Mouse (Mus musculus) spleen, adult 2 months (tissue): ENCODE measurements around the gene Fsd1. TPM values are rescaled to one million over a fixed set of nuclear protein-coding genes. Genes with fewer than 3 reads are reported as not detected.

ENCODE experiments used
- DNase-seq, 2 experiments: peaks; one replicate each; pipeline versions ENCODE4 v3.0.0 to v3.0.0-alpha.2; 2012 to 2021; ENCODE audit warnings: low spot score in 2 of 2, low read depth in 1 of 2
- H3K27ac ChIP-seq: fragments of 200-500 bp; 2 replicates; pipeline ENCODE4 v1.5.1; 2012; ENCODE audit warnings: low read length, inconsistent platforms; ENCODE audit not compliant: insufficient read depth
- H3K27me3 ChIP-seq: fragments of 200-500 bp; 2 replicates; pipeline ENCODE4 v1.6.1; 2012; ENCODE audit warnings: mild to moderate bottlenecking, moderate library complexity, low read length, inconsistent platforms; ENCODE audit not compliant: control insufficient read depth, insufficient read depth
- H3K36me3 ChIP-seq: fragments of 200-500 bp; 2 replicates; pipeline ENCODE4 v1.6.1; 2012; ENCODE audit warnings: mild to moderate bottlenecking, low read length, inconsistent platforms; ENCODE audit not compliant: control insufficient read depth, insufficient read depth
- H3K4me1 ChIP-seq: fragments of 200-500 bp; 2 replicates; pipeline ENCODE4 v1.6.1; 2011; ENCODE audit warnings: inconsistent platforms; ENCODE audit not compliant: control insufficient read depth, insufficient read depth, insufficient read length
- H3K4me3 ChIP-seq: fragments of 200-500 bp; 2 replicates; pipeline ENCODE4 v1.5.1; 2011; ENCODE audit warnings: mild to moderate bottlenecking, inconsistent platforms; ENCODE audit not compliant: insufficient read depth, insufficient read length; ENCODE audit errors: extremely low read depth
- CTCF ChIP-seq: fragments of 200-500 bp; IDR thresholded peaks from 2 replicates; pipeline ENCODE4 v1.5.1; 2011; ENCODE audit warnings: mild to moderate bottlenecking, inconsistent platforms; ENCODE audit not compliant: insufficient read depth, insufficient read length, insufficient replicate concordance; ENCODE audit errors: extremely low read depth
- POLR2A ChIP-seq: fragments of 200-500 bp; IDR thresholded peaks from 2 replicates; pipeline ENCODE4 v1.6.1; 2011; ENCODE audit warnings: low read depth, low read length, inconsistent platforms
- WGBS: fragments of 180-500 bp; shearing (Covaris S2); methylation state at CpG from one replicate; pipeline ENCODE4 v1.1.7; 2018; 5-methylcytosine and 5-hydroxymethylcytosine counted together
- polyA plus RNA-seq: library from polyadenylated mRNA; depleted of rRNA; stranded (reverse); fragments of >200 nt; gene quantifications from 2 replicates; pipeline ENCODE4 v1.2.3, GENCODE M21; 2012

Fsd1 gene
- polyA plus RNA-seq, 1 experiment, result 0.07 TPM

GRCm38 (mm10) chr17:55969966-55970891 is 16.1 kb upstream of the Fsd1 start, which contains the start of gene Shd:
Gene Shd (plus strand): TSS chr17:55970467.
- 11% methylated on average over 50 of the region's 55 CpGs for WGBS
- Histone ChIP-seq H3K4me3 (peak within 1 kb of the TSS; percentile 33; the same call in 1 of the 2 replicates), H3K4me1 (peaks cover 4% of the 10 kb centered on the region), H3K27me3 (peaks cover 10% of the 10 kb centered on the region), H3K27ac (no peak within 1 kb of the TSS), H3K36me3 (peaks cover 18% of the 10 kb centered on the region)
- DNase-seq, result no peak
- TF ChIP-seq POLR2A (no peak), CTCF (no peak)

- Histone ChIP-seq H3K27ac (no peak overlapping the region), H3K27me3 (peaks cover 10% of the 10 kb centered on the region), H3K4me3 (no peak overlapping the region), H3K4me1 (peaks cover 4% of the 10 kb centered on the region), H3K36me3 (peaks cover 10% of the 10 kb centered on the region)
- DNase-seq, result no peak
- TF ChIP-seq POLR2A, result no peak
- no peak for TF ChIP-seq CTCF
- WGBS, result 53% methylated on average over 22 of the region's 22 CpGs
These were observed 14.9 kb upstream of the Fsd1 start for GRCm38 (mm10) chr17:55971453-55971852.

DNA sequence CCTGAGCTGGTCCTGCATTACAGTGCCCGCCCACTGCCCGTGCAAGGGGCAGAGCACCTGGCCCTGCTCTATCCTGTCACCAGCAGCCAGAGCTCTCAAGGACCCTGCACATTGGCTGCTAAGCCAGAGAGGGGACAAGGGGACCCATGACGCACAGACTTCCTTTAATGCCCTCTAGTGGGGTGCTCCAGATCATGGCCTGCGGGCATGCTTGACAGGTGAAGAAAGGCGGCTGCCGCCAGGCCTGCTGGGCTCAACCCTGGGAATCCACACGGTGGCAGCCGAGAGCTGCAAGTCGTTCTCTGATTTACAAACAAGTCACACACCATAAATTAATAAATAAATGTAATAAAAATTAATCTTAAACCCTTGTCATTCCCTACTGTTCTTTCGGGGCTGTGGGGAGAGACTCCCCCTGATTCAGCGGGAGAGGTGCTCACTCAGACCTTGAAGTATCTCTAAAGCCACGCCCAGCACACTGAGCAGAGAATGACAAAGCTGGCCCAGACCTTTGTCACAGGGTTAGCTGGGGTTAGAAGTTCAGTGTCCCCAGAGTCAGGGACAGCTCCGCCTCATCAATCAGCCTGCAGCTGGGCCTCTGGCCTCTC is 9.9 kb upstream of the Fsd1 start:
- H3K36me3 ChIP-seq, result no peaks in the 10 kb centered on the region
- DNase-seq, result peak; percentile 47 to 58
- H3K27me3 ChIP-seq, result peaks cover 2% of the 10 kb centered on the region; the same call in 1 of the 2 replicates
- peak; percentile 84 for TF ChIP-seq CTCF
- TF ChIP-seq POLR2A, result no peak
- H3K27ac ChIP-seq, result no peak overlapping the region
- H3K4me1 ChIP-seq, result no peaks in the 10 kb centered on the region
- WGBS, result 21% methylated on average over 13 of the region's 13 CpGs
- no peak overlapping the region for H3K4me3 ChIP-seq

GRCm38 (mm10) chr17:55977301-55977700 is 9.0 kb upstream of the Fsd1 start:
- DNase-seq, result no peak
- Histone ChIP-seq H3K27me3 (no peaks in the 10 kb centered on the region), H3K4me1 (no peaks in the 10 kb centered on the region), H3K27ac (no peak overlapping the region), H3K4me3 (no peak overlapping the region), H3K36me3 (no peaks in the 10 kb centered on the region)
- 73% methylated on average over 3 of the region's 3 CpGs for WGBS
- TF ChIP-seq POLR2A (no peak), CTCF (no peak)

DNA sequence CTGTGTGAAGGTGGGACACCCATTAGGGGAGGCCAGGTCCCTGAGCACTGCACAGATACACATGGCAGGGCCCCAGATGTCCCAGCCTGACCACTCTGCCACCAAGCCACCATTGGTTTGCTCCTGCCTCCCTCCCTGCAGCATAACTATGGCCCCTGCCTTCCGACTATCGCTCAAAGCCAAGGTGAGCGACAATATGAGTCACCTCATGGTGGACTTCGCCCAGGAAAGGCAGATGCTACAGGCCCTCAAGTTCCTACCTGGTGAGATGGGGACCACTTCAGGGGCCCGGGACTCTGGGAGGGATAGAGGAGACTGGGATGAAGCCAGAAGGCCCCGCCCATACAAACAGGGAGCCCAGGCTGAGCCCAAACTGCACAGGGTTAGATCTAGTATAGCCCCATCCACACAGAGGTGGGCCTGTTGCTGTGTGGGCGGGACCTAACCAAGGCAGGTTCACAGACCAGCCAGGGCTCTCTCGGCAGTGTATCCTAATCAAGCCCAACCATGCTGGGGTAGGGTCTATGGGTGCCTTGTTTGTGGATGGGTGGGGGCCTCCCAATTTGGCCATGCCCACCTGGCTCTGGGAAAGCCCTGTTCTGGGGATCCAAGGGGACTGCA is 4.1 kb downstream of the Fsd1 start:
- H3K4me3 ChIP-seq, result no peak overlapping the region
- no peak for TF ChIP-seq POLR2A
- no peak for TF ChIP-seq CTCF

GRCm38 (mm10) chr17:55996007-55996406 is 9.7 kb downstream of the Fsd1 start:
- no peaks in the 10 kb centered on the region for H3K36me3 ChIP-seq
- DNase-seq, result no peak
- H3K4me1 ChIP-seq, result no peaks in the 10 kb centered on the region
- H3K27me3 ChIP-seq, result no peaks in the 10 kb centered on the region
- TF ChIP-seq POLR2A, result no peak
- TF ChIP-seq CTCF, result no peak
- no peak overlapping the region for H3K4me3 ChIP-seq
- WGBS, result 90% methylated on average over 15 of the region's 15 CpGs
- no peak overlapping the region for H3K27ac ChIP-seq

More for the DNA sequence above, 4.1 kb downstream of the Fsd1 start:
- Histone ChIP-seq H3K4me1 (peaks cover 2% of the 10 kb centered on the region; the same call in 1 of the 2 replicates), H3K36me3 (no peaks in the 10 kb centered on the region), H3K27ac (no peak overlapping the region), H3K27me3 (peaks cover 5% of the 10 kb centered on the region; the same call in 1 of the 2 replicates)
- no peak for DNase-seq
- WGBS, result 87% methylated on average over 8 of the region's 8 CpGs

GRCm38 (mm10) chr17:55999794-56000499 is 13.6 kb downstream of the Fsd1 start:
- H3K36me3 ChIP-seq, result no peaks in the 10 kb centered on the region
- H3K27ac ChIP-seq, result no peak overlapping the region
- WGBS, result 36% methylated on average over 30 of the region's 30 CpGs
- H3K4me3 ChIP-seq, result no peak overlapping the region
- H3K27me3 ChIP-seq, result no peaks in the 10 kb centered on the region
- no peaks in the 10 kb centered on the region for H3K4me1 ChIP-seq
- DNase-seq, result no peak
- no peak for TF ChIP-seq POLR2A
